Mouse (Mus musculus) forebrain, embryonic 11.5 days (tissue): Measurements from ENCODE around the gene Fsip1. TPM values are rescaled to one million over a fixed set of nuclear protein-coding genes. Genes with fewer than 3 reads are reported as not detected.

Experiments used
- ATAC-seq: fragments of 200-750 bp; cut with Nextera tagmentation; replicated peaks from 2 replicates; pipeline ENCODE4 v1.8.0; 2017; ENCODE audit warnings: moderate TSS enrichment; ENCODE audit not compliant: low FRiP score
- DNase-seq: peaks from one replicate; pipeline ENCODE4 v3.0.0-alpha.2; 2017; ENCODE audit warnings: low spot score
- H3K27ac ChIP-seq: fragments of 300-500 bp; sonication (generic); 2 replicates; pipeline ENCODE4 v1.5.1; 2014; ENCODE audit warnings: low read depth, low read length
- H3K27me3 ChIP-seq: fragments of 300-500 bp; sonication (generic); 2 replicates; pipeline ENCODE4 v1.6.1; 2014; ENCODE audit warnings: mild to moderate bottlenecking, low read length, mixed read lengths; ENCODE audit not compliant: control insufficient read depth, insufficient read depth
- H3K36me3 ChIP-seq: fragments of 300-500 bp; sonication (generic); 2 replicates; pipeline ENCODE4 v1.6.1; 2014; ENCODE audit warnings: mild to moderate bottlenecking, low read length, moderate library complexity, mixed read lengths; ENCODE audit not compliant: control insufficient read depth, insufficient read depth
- H3K4me1 ChIP-seq: fragments of 300-500 bp; sonication (generic); replicated peaks from 2 replicates; pipeline ENCODE4 v1.6.1; 2014; ENCODE audit warnings: low read length, mixed read lengths; ENCODE audit not compliant: control insufficient read depth, insufficient read depth
- H3K4me2 ChIP-seq: fragments of 300-500 bp; sonication (generic); 2 replicates; pipeline ENCODE4 v1.6.1; 2014; ENCODE audit warnings: low read depth, mild to moderate bottlenecking, low read length, moderate library complexity, mixed read lengths; ENCODE audit not compliant: severe bottlenecking
- H3K4me3 ChIP-seq: fragments of 300-500 bp; sonication (generic); 2 replicates; pipeline ENCODE4 v1.5.1; 2014; ENCODE audit warnings: low read depth, low read length
- H3K9ac ChIP-seq: fragments of 300-500 bp; sonication (generic); 2 replicates; pipeline ENCODE4 v1.6.1; 2014; ENCODE audit warnings: low read length
- H3K9me3 ChIP-seq: fragments of 300-500 bp; sonication (generic); 2 replicates; pipeline ENCODE4 v1.6.1; 2016; ENCODE audit warnings: low read length, mixed read lengths; ENCODE audit not compliant: control insufficient read depth
- WGBS: fragments of 180-500 bp; shearing (Covaris S2); extraction: QIAGEN DNeasy Blood & Tissue Kit; methylation state at CpG from one replicate; pipeline ENCODE4 v1.1.7; 2014; 5-methylcytosine and 5-hydroxymethylcytosine counted together
- polyA plus RNA-seq: library from polyadenylated mRNA; unstranded; fragments of >200 nt; fragmentation: Nextera tagmentation; extraction: Ambion mirVana; gene quantifications from 2 replicates; pipeline ENCODE4 v1.2.1, GENCODE M21; 2014

The Fsip1 gene
- polyA plus RNA-seq, 1 experiment from 2014 or later = 4.2 TPM

- H3K4me1 ChIP-seq = no peaks in the 10 kb centered on the region
- H3K4me3 ChIP-seq = no peak overlapping the region
- H3K27ac ChIP-seq = no peak overlapping the region
- DNase-seq = no peak
- H3K4me2 ChIP-seq = no peak overlapping the region
- no peaks in the 10 kb centered on the region for H3K9me3 ChIP-seq
- H3K36me3 ChIP-seq = no peaks in the 10 kb centered on the region
- no peak for ATAC-seq
- H3K9ac ChIP-seq = no peak overlapping the region
- WGBS = 90% methylated on average over 6 of the region's 6 CpGs
- H3K27me3 ChIP-seq = no peaks in the 10 kb centered on the region
Measured at GRCm38 (mm10) chr2:118139261-118139660, 117.5 kb downstream of the Fsip1 start.

GRCm38 (mm10) chr2:118137776-118138175 is 119.0 kb downstream of the Fsip1 start:
- Histone ChIP-seq H3K27me3 (no peaks in the 10 kb centered on the region), H3K4me2 (no peak overlapping the region), H3K9ac (no peak overlapping the region), H3K4me3 (no peak overlapping the region), H3K4me1 (no peaks in the 10 kb centered on the region), H3K36me3 (no peaks in the 10 kb centered on the region), H3K27ac (no peak overlapping the region), H3K9me3 (no peaks in the 10 kb centered on the region)
- ATAC-seq = no peak
- 92% methylated on average over 2 of the region's 2 CpGs for WGBS
- no peak for DNase-seq

- Histone ChIP-seq H3K4me1 (no peaks in the 10 kb centered on the region), H3K36me3 (no peaks in the 10 kb centered on the region), H3K4me3 (no peak overlapping the region), H3K9ac (no peak overlapping the region), H3K27ac (no peak overlapping the region), H3K9me3 (no peaks in the 10 kb centered on the region), H3K4me2 (no peak overlapping the region), H3K27me3 (no peaks in the 10 kb centered on the region)
- DNase-seq = no peak
- WGBS = 92% methylated on average over 9 of the region's 9 CpGs
- no peak for ATAC-seq
Measured at GRCm38 (mm10) chr2:118137071-118137470, 119.7 kb downstream of the Fsip1 start.

- ATAC-seq (no peak), DNase-seq (no peak)
- Histone ChIP-seq H3K4me3 (no peak overlapping the region), H3K27me3 (no peaks in the 10 kb centered on the region), H3K9me3 (no peaks in the 10 kb centered on the region), H3K9ac (no peak overlapping the region), H3K4me1 (peaks cover 6% of the 10 kb centered on the region; the same call in 1 of the 2 replicates), H3K4me2 (no peak overlapping the region), H3K36me3 (0 out of 2 replicates have a peak, but pooled peaks cover 3% of the 10 kb centered on the region), H3K27ac (no peak overlapping the region)
- 82% methylated on average over 3 of the region's 3 CpGs for WGBS
Measured at GRCm38 (mm10) chr2:118128313-118128712, 128.5 kb downstream of the Fsip1 start.

DNA sequence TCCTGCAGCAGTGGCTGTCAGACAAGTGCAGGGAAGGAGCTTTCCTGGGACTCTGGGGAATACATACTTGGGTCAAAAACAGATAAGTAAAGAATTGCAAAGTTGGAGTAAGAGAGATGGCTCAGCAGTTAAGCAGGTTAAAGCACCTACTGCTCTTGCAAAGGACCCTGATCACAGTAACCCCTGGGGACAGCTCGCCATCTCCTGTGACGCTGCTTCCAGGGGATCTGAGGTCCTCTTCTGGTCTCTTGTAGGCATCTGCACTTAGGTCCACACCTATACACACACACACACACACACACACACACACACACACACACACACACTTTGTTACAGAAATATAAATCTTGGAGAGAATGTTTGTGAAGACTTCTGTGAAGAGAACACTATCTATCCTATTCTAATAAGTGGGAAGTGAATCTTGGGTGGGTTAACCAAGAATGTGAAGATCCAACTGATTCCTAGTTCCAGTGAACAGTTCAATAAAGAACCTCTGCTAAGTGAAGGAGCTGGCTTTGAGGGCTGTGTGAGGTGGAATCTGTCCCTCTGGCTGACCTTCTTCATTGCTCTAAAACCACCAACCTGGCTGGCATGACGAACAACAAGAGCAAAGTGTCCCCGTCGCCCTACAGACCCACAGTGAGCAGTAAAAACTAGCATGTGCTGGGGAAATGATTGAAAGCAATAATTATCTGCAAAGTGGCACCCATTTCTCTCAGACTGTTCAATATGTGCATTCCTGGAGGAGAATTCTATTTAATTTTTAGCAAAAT is 129.1 kb downstream of the Fsip1 start:
- Histone ChIP-seq H3K27me3 (no peaks in the 10 kb centered on the region), H3K27ac (no peak overlapping the region), H3K4me3 (no peak overlapping the region), H3K9me3 (no peaks in the 10 kb centered on the region), H3K4me1 (peaks cover 6% of the 10 kb centered on the region; the same call in 1 of the 2 replicates), H3K9ac (no peak overlapping the region), H3K4me2 (no peak overlapping the region), H3K36me3 (0 out of 2 replicates have a peak, but pooled peaks cover 4% of the 10 kb centered on the region)
- DNase-seq (no peak), ATAC-seq (no peak)
- WGBS = 81% methylated on average over 5 of the region's 5 CpGs

DNA sequence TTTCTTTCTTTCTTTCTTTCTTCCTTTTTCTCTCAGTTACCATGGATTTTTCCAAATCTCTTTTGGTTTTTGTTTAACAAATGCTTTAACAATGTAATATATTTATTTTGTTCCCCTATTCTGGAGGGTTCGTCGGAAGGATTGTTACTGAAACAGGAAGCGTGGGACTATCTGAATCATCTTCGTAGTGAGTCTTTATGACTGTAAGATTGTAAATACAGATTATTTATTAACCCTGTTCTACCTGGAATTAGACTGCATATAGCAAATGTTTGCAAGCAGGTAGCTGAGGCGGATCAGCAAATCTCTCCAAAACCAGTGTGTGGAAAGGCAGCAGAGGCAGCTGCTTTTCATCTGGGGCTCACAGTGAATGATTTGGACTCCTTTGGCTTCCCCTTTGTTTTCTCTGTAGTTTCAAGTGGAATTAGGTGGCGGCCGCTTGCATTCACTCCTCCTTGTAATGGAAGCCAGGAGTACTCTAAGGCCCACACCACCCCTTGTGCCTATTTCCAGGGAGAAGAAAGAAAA is 130.8 kb downstream of the Fsip1 start:
- DNase-seq (peak; percentile 48), ATAC-seq (no peak)
- H3K4me3 ChIP-seq = no peak overlapping the region
- no peaks in the 10 kb centered on the region for H3K9me3 ChIP-seq
- 49% methylated on average over 7 of the region's 7 CpGs for WGBS
- H3K9ac ChIP-seq = no peak overlapping the region
- H3K27ac ChIP-seq = no peak overlapping the region
- H3K27me3 ChIP-seq = no peaks in the 10 kb centered on the region
- peaks cover 4% of the 10 kb centered on the region; the same call in 1 of the 2 replicates for H3K36me3 ChIP-seq
- H3K4me1 ChIP-seq = peaks cover 6% of the 10 kb centered on the region; the same call in 1 of the 2 replicates
- H3K4me2 ChIP-seq = no peak overlapping the region

DNA sequence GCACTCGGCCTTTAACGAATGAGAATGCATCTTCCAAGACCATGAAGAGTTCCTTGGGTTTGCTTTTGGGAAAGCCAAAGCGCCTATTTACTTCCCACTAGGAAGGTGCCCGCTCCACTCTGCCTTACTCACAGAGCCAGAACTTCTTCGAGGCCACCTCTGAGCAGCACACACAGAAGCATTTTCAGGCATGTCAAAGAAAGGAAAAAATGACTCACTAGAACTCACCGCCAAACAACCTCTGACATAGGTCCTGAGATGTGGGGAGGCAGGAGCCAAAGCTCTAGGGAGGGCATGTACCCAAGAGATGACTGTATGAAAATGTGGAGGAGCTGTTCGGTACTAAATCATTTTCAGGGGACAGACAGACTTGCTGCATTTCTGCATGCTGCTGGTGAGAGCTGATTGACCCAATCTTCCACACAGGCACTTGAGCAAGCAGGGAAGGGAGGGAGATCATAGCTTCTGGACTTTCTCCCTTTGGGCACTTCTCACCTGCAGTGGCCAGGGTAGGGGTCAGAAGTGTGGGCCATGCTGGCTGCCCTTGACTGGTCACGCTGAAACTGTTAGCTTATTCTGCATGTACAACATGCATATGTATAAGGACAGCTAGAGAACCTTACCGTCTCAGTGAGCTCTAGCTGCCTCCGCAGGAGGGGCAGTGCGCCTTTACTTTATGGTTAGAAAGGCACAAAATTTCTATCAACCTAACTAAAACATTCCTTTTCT is 131.4 kb downstream of the Fsip1 start:
- H3K9ac ChIP-seq = no peak overlapping the region
- no peaks in the 10 kb centered on the region for H3K27me3 ChIP-seq
- H3K9me3 ChIP-seq = no peaks in the 10 kb centered on the region
- H3K4me1 ChIP-seq = peaks cover 6% of the 10 kb centered on the region; the same call in 1 of the 2 replicates
- peaks cover 4% of the 10 kb centered on the region; the same call in 1 of the 2 replicates for H3K36me3 ChIP-seq
- WGBS = 74% methylated on average over 11 of the region's 11 CpGs
- DNase-seq (no peak), ATAC-seq (no peak)
- no peak overlapping the region for H3K27ac ChIP-seq
- no peak overlapping the region for H3K4me2 ChIP-seq
- no peak overlapping the region for H3K4me3 ChIP-seq

DNA sequence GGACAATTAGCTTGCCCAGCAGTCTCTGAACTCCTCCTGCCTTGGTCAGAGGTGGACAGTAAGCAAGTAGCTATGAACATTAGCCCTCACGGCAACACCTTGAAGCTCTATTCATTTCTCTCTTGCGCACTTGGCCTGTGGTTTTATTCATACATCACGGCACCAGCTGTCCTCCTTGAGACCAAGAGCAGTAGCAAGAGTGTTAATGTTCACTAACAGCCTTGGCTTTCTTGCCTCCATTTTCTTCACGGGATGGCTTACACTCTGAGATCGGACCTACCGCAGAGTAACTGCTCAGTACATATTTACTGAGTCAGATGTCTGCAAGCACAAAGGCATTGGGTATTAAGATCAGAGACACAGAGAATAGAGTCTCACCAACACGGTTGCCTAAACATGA is 132.3 kb downstream of the Fsip1 start:
- no peak overlapping the region for H3K4me2 ChIP-seq
- H3K4me3 ChIP-seq = no peak overlapping the region
- no peak for DNase-seq
- H3K4me1 ChIP-seq = peaks cover 6% of the 10 kb centered on the region; the same call in 1 of the 2 replicates
- H3K9ac ChIP-seq = no peak overlapping the region
- H3K9me3 ChIP-seq = no peaks in the 10 kb centered on the region
- H3K27ac ChIP-seq = no peak overlapping the region
- no peaks in the 10 kb centered on the region for H3K27me3 ChIP-seq
- WGBS = 85% methylated on average over 7 of the region's 7 CpGs
- no peak for ATAC-seq
- H3K36me3 ChIP-seq = peaks cover 6% of the 10 kb centered on the region; the same call in 1 of the 2 replicates
